In genomic region chr17:7228545-7228944, GRCm38 (mm10) we compare ENCODE assay signal across 13 mouse cellular contexts. TPM values are rescaled to one million over a fixed set of nuclear protein-coding genes. Genes with fewer than 3 reads are reported as not detected.
A peak's percentile ranks its signal among the peaks of the same experiment; 100 is the strongest.
DNase-seq lines count a peak whose midpoint lies in the region; ATAC-seq and TF ChIP-seq lines count a peak whose summit lies in the region.
"Had no signal": no experiment of that assay in that cellular context is flagged by ENCODE, and none has a peak within 500 bp of the region (broad histone marks: within the 10 kb centered on the region; RNA-seq: fewer than 3 reads in every experiment).

No protein-coding gene starts in this region.

- H3K4me3 ChIP-seq in hindbrain, embryonic 15.5 days = no peak overlapping the region
- H3K4me3 ChIP-seq in hindbrain, embryonic 13.5 days = no peak overlapping the region
- H3K4me3 ChIP-seq in neural tube, embryonic 14.5 days (ENCODE audit: low read depth, low read length) = no peak overlapping the region
- no peak overlapping the region for H3K4me3 ChIP-seq in kidney, embryonic 14.5 days (ENCODE audit: low read length)
- H3K4me3 ChIP-seq in liver, postnatal 0 days (ENCODE audit: low read depth, low read length) = no peak overlapping the region

- 84% methylated on average over 9 of the region's 9 CpGs for WGBS in hindbrain, embryonic 15.5 days
- WGBS in hindbrain, embryonic 13.5 days = 86% methylated on average over 9 of the region's 9 CpGs
- 88% methylated on average over 9 of the region's 9 CpGs for WGBS in neural tube, embryonic 14.5 days
- WGBS in kidney, embryonic 14.5 days = 74% methylated on average over 9 of the region's 9 CpGs
- 73% methylated on average over 9 of the region's 9 CpGs for WGBS in liver, postnatal 0 days (ENCODE audit: insufficient replicate concordance)

- TF ChIP-seq EP300 in liver, postnatal 0 days (IDR thresholded peaks at IDR 0.05; ENCODE audit: low read depth) = no peak

- H3K27me3 ChIP-seq in hindbrain, embryonic 15.5 days = no peaks in the 10 kb centered on the region
- H3K27me3 ChIP-seq in hindbrain, embryonic 13.5 days = no peaks in the 10 kb centered on the region
- no peaks in the 10 kb centered on the region for H3K27me3 ChIP-seq in neural tube, embryonic 14.5 days (ENCODE audit: control insufficient read depth, insufficient read depth, low read length)
- H3K27me3 ChIP-seq in kidney, embryonic 14.5 days (ENCODE audit: control insufficient read depth, insufficient read depth, low read length) = no peaks in the 10 kb centered on the region
- no peaks in the 10 kb centered on the region for H3K27me3 ChIP-seq in liver, postnatal 0 days (ENCODE audit: insufficient read depth, low read length)

- no peak overlapping the region for H3K9ac ChIP-seq in hindbrain, embryonic 15.5 days
- no peak overlapping the region for H3K9ac ChIP-seq in hindbrain, embryonic 13.5 days
- H3K9ac ChIP-seq in neural tube, embryonic 14.5 days (replicated peaks; ENCODE audit: low read depth, low read length) = no peak overlapping the region
- H3K9ac ChIP-seq in kidney, embryonic 14.5 days (ENCODE audit: low read depth, low read length) = no peak overlapping the region
- H3K9ac ChIP-seq in liver, postnatal 0 days (replicated peaks) = no peak overlapping the region

- peak; percentile 43; the same call in 1 of the 2 replicates for ATAC-seq in hindbrain, embryonic 15.5 days (ENCODE audit: low FRiP score, low read depth)
- ATAC-seq in hindbrain, embryonic 13.5 days (ENCODE audit: low FRiP score) = no peak
- 0 out of 2 replicates have a peak, but pooled peaks have one; percentile 31 for ATAC-seq in neural tube, embryonic 14.5 days (ENCODE audit: low read depth)
- peak; percentile 33; the same call in 1 of the 2 replicates for ATAC-seq in kidney, embryonic 14.5 days (ENCODE audit: low FRiP score, low TSS enrichment)
- ATAC-seq in megakaryocyte progenitor cell, adult 5-6 weeks (replicated peaks; ENCODE audit: poor library complexity) = no peak
- ATAC-seq in liver, postnatal 0 days = no peak
- ATAC-seq: midbrain, embryonic 16.5 days had no signal

- H3K4me2 ChIP-seq in hindbrain, embryonic 15.5 days = no peak overlapping the region
- H3K4me2 ChIP-seq in hindbrain, embryonic 13.5 days = no peak overlapping the region
- H3K4me2 ChIP-seq in neural tube, embryonic 14.5 days (ENCODE audit: low read depth, low read length) = no peak overlapping the region
- H3K4me2 ChIP-seq in kidney, embryonic 14.5 days (replicated peaks; ENCODE audit: low read depth, low read length) = no peak overlapping the region
- no peak overlapping the region for H3K4me2 ChIP-seq in liver, postnatal 0 days (ENCODE audit: low read depth, low read length)
- H3K4me2 ChIP-seq: liver, embryonic 11.5 days had no signal

- H3K9me3 ChIP-seq in hindbrain, embryonic 15.5 days = no peaks in the 10 kb centered on the region
- H3K9me3 ChIP-seq in hindbrain, embryonic 13.5 days = no peaks in the 10 kb centered on the region
- no peaks in the 10 kb centered on the region for H3K9me3 ChIP-seq in neural tube, embryonic 14.5 days (ENCODE audit: control insufficient read depth, low read length)
- H3K9me3 ChIP-seq in kidney, embryonic 14.5 days (ENCODE audit: control insufficient read depth, low read length) = no peaks in the 10 kb centered on the region
- H3K9me3 ChIP-seq in liver, postnatal 0 days (ENCODE audit: low read length) = no peaks in the 10 kb centered on the region

- DNase-seq in neural tube, embryonic 10.5 days (ENCODE audit: extremely low spot score, low spot score) = no peak
- no peak for DNase-seq in liver, postnatal 0 days
- DNase-seq: adrenal gland, postnatal 25 days; spleen, adult 18-20 months; thymus, postnatal 4 days had no signal

- H3K36me3 ChIP-seq in hindbrain, embryonic 15.5 days = no peaks in the 10 kb centered on the region
- H3K36me3 ChIP-seq in hindbrain, embryonic 13.5 days = no peaks in the 10 kb centered on the region
- no peaks in the 10 kb centered on the region for H3K36me3 ChIP-seq in neural tube, embryonic 14.5 days (ENCODE audit: control insufficient read depth, insufficient read depth, low read length)
- H3K36me3 ChIP-seq in kidney, embryonic 14.5 days (ENCODE audit: control insufficient read depth, insufficient read depth, low read length) = no peaks in the 10 kb centered on the region
- no peaks in the 10 kb centered on the region for H3K36me3 ChIP-seq in liver, postnatal 0 days (replicated peaks; ENCODE audit: insufficient read depth, low read length)

- 0 out of 2 replicates have a peak overlapping the region, but pooled peaks have one; percentile 3 for H3K27ac ChIP-seq in hindbrain, embryonic 15.5 days (replicated peaks)
- no peak overlapping the region for H3K27ac ChIP-seq in hindbrain, embryonic 13.5 days
- no peak overlapping the region for H3K27ac ChIP-seq in neural tube, embryonic 14.5 days (ENCODE audit: low read depth, low read length)
- H3K27ac ChIP-seq in kidney, embryonic 14.5 days (ENCODE audit: low read depth, low read length) = no peak overlapping the region
- H3K27ac ChIP-seq in liver, postnatal 0 days (ENCODE audit: low read depth) = no peak overlapping the region
- H3K27ac ChIP-seq: stomach, postnatal 0 days had no signal

- peaks cover 29% of the 10 kb centered on the region for H3K4me1 ChIP-seq in hindbrain, embryonic 15.5 days (replicated peaks)
- H3K4me1 ChIP-seq in hindbrain, embryonic 13.5 days (replicated peaks) = peaks cover 22% of the 10 kb centered on the region; the same call in 1 of the 2 replicates
- 0 out of 2 replicates have a peak, but pooled peaks cover 7% of the 10 kb centered on the region for H3K4me1 ChIP-seq in neural tube, embryonic 14.5 days (ENCODE audit: control insufficient read depth, insufficient read depth, low read length)
- H3K4me1 ChIP-seq in kidney, embryonic 14.5 days (ENCODE audit: control insufficient read depth, insufficient read depth, low read length) = peaks cover 34% of the 10 kb centered on the region
- H3K4me1 ChIP-seq in liver, postnatal 0 days (ENCODE audit: insufficient read depth) = no peaks in the 10 kb centered on the region

- TF ChIP-seq CTCF in liver, postnatal 0 days (IDR thresholded peaks at IDR 0.05; ENCODE audit: low read depth) = no peak

RNA-seq across cellular contexts. Expression of gene Rps6ka2, which starts 58.6 kb away (rescaled TPM):
- polyA plus RNA-seq in hindbrain, embryonic 15.5 days (2015; fragmentation: Nextera tagmentation; extraction: Ambion mirVana) = 21.9 and 22.5 TPM in 2 replicates
- 21.2 and 22.1 TPM in 2 replicates for polyA plus RNA-seq in hindbrain, embryonic 13.5 days (2015; fragmentation: Nextera tagmentation; extraction: Ambion mirVana)
- polyA plus RNA-seq in neural tube, embryonic 14.5 days (2014; fragmentation: Nextera tagmentation; extraction: Ambion mirVana) = 20.7 and 27.8 TPM in 2 replicates
- polyA plus RNA-seq in kidney, embryonic 14.5 days (2014; fragmentation: Nextera tagmentation; extraction: Ambion mirVana) = 18.3 and 30.7 TPM in 2 replicates
- 16.5 and 16.9 TPM in 2 replicates for total RNA-seq in megakaryocyte progenitor cell, adult 5-6 weeks (2015)
- 18.7 and 20.4 TPM in 2 replicates for total RNA-seq in megakaryocyte progenitor cell, adult 5-6 weeks (2017)
- 1.2 and 1.5 TPM in 2 replicates for polyA plus RNA-seq in liver, postnatal 0 days (2015; fragmentation: Nextera tagmentation; extraction: Ambion mirVana)

Comparison
In these comparisons a context has a peak if more than half of its experiments do, and no peak if none do; other contexts are left out.
1. ATAC-seq: peak in hindbrain, embryonic 15.5 days (single experiment), neural tube, embryonic 14.5 days (single experiment) and kidney, embryonic 14.5 days (single experiment); none in hindbrain, embryonic 13.5 days (single experiment), megakaryocyte progenitor cell, adult 5-6 weeks (single experiment) and liver, postnatal 0 days (single experiment).